Mouse (Mus musculus) cerebellum, adult 9-11 months (tissue): ENCODE results near the gene Cavin2.
A peak's percentile ranks its signal among the peaks of the same experiment; 100 is the strongest.

ENCODE experiments used
- DNase-seq: peaks from one replicate; pipeline ENCODE4 v3.0.0; 2022

Cavin2 gene

DNA sequence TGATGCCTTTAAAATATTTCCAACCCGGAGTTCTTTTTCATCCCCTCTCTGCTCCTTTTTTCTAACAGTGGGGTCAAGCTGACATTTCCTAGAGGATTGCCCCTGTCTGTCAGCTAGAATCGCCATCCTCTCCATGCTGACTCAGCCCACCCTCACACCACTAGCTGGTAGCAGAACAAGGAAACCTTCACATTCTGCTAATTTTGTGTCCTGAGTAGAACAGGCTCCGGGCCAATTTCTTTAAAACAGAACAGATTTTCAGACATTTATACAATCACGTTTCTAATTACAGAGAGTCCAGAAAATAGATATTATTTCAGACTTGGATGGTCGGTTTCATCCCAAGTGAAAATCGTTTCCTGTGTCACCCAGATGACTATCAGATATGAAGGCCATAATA, 34.6 kb downstream of the Cavin2 start:
- no peak for DNase-seq

DNA sequence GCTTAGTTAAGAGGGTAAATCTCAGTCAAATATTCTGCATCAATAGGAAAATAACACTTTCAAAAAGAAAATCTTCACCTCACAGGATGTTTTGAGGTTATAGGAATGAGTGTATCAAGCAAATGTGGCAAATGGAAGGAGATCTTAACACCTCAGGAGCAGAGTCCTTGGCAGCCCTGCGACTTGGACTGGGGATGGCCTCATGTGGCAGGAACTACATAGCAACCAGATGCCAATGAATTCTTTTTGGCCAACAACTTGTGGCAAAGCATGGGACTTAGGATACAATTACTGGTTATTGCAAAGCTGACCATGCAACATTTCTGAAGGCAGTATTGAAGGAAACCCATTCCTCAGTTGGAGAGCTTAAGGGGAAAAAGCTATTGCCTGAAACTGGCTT, 39.6 kb downstream of the Cavin2 start:
- peak; percentile 19 for DNase-seq

DNA sequence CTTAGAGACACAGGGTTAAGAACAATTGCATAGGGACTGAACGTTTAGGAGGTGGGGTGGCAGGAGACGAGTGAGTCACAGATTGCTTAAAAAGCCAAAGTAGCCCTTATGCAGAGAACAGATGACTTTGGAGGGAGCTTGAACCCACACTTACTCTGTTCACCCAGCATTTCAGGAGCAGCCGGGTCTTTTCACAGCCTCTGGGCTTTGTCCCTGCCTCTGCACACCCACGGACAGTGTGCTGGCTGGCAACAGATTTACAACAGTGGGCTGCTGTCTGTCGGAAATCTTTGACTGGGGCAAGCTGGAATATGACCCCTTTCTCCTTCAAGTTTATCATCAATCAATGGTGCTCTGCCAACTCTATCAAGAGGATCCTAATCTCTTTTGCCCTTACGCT, 44.1 kb downstream of the Cavin2 start:
- DNase-seq: peak; percentile 32

DNA sequence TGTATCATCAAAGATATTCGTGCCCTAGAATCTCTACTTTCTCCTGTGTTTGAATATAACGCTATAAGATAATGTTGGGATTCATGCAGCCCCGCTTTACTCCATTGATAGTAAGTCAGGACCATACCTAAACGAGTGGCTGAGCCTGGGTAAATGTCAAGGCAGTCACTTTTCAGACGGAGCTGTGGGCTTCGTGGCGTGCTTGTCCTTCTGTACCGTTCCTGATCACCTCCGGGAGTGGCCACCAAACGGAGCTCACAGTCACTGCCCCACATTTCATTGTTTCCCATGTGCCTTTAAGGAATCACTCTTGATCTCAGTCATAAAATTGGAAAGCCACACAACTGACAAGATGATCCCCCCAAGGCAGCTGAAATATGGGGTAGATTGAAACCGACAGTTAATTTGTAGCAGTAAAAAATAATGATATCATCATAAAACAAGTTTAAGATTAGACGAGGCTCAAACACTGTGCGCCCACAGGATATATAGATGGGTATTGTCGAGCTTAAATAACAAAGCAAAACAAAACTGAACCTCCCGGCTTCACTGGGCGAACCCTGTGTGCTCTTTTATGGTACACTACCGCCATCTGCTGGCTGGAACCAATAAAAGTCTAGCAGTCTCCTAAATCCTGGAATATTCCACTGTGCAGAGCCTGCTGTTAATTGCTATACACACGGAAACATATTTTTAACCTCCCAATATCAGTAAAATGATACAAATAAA, 44.8 kb downstream of the Cavin2 start:
- DNase-seq: peak; percentile 87

DNA sequence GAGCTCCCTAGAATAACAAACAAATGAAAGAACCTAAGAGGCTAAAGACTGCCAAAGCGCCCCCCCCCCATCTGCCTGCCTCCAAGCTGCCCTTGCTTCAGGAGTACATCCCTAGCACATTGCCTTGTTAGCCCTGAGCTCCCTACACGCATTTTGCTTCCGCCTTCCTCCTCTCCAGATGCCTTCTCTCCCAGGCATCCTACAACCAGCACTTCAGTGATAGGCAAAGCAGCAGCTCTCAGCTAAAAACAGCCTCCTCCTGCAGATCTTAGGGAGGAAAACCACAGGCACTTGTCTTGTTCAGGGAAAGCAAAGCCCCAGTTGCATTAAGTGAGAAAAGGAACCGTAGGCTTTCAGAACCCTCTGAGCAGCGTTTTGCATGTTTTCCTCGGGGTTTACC, 45.4 kb downstream of the Cavin2 start:
- DNase-seq: peak; percentile 61

DNA sequence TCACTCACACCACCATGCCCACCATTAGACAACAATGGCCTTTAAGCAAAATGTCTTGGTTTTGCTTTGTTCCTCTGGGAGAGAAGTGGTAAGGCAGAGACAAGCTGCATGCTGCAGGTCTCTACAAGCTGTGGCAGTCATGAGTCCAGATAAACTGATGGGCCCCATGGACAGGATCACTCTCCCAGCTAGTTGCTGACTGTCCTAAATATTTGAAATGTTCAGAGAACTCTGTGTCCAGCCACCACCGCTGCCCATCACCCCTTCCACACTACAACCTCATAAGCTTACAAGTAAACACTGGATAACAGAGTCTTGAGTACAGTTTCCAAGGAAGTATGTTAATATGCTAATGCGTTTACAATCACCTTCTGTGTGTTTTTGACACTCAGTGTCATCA, 46.2 kb downstream of the Cavin2 start:
- DNase-seq: no peak

DNA sequence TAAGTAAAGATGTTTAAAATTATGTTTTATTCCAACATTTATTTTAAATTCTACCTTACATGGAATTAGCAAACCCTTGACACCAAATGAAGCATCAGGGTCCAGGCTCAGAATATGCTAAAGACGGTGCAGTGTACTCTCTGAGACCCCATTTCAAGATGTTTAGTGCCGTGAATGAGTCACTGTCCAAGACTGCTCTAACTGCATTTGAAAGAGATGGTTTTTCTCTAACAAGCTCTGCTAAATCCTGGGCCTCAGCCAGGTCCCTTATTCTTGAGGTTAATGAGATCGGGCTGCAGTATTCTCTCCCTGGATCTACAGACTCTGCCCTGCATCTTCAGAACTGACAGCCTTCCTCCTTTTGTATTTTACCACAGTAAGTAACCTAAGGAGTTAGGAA, 55.2 kb downstream of the Cavin2 start:
- no peak for DNase-seq

DNA sequence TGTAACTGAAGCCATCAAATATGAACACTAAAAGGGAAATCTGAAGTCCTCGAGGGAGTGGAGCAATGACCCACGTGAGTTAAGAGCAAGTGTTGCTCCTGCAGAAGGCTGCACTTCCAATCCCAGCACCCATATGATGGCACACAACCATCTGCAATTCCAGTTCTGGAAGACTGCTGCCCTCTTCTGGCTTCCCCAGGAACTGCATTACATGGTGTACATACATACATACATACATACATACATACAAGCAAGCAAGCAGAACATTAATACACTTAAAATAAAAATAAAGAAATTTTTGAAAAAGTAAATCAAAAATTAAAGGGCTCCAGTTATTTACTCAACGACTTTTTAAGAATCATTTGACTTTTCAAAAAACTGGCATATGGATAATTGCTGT, 58.7 kb downstream of the Cavin2 start:
- no peak for DNase-seq

DNA sequence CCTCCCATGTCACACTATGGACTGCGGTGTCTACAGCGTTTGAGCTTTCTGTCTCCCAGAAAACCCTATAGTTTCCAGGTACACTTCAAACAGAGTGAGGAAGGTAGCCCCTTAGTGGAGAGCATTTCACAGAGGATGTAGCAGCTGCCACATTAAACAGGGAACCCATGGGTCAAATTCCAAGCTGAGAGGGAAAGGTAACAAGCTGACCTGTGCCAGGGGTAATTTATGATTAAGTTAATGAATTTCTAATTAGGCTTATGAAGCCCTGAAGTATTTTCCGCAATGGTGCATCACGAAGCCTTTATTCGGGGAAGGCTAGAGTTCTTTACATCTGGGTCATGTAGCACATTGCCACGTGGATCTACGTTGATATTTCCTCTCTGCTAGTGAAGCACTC, 59.7 kb downstream of the Cavin2 start:
- DNase-seq: no peak

DNA sequence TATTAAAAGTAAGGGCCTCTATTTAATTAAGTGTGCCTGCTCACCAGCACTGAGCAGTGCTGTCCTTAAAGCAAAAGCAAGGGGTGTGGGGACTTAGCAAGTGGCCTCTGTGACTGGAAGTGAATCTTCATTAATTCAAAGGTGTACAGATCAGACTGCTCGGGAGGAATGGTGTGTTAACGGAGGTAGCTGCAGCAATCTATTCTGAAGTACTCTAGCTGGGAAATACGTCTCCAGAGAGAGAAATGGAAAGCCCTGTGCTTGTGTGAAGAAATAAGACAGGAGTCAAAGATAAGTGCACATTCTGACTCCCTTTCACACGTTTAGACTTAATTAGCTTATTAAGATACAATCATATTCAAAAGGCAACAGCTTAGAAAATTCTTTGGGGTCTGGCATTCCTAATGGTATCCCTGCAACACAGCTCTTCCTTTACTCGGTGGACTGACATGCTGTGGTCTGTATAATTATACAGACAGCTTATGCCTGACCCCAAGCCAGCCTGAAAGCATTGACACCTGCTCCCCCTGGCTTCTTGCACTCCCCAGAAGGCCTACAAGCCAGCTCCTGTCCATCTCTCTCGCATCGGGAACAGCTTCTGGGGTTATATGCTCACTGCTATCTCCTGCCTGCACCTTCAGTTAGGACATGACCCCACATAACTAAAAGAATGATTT, 60.5 kb downstream of the Cavin2 start:
- no peak for DNase-seq
